Mouse (Mus musculus) neutrophil, adult 5-6 weeks (primary cell): ENCODE measurements around the gene Sncb. TPM values are rescaled to one million over a fixed set of nuclear protein-coding genes. Genes with fewer than 3 reads are reported as not detected.

ENCODE experiments used
- total RNA-seq: library from RNA; stranded (forward); fragments of 200-1000 nt; gene quantifications from 2 replicates; pipeline ENCODE4 v1.2.3, GENCODE M21; 2017

The Sncb gene
- total RNA-seq, 1 experiment from 2014 or later, result not detected

Other genes with a start within 250 kb of the Sncb start
- 36.5 and 38.3 TPM in 2 replicates for gene 4833439L19Rik, start 201.2 kb downstream of the Sncb start, total RNA-seq
- 6.5 and 13.0 TPM in 2 replicates for gene Arl10, start 191.6 kb downstream of the Sncb start, total RNA-seq
- 9.3 and 18.2 TPM in 2 replicates for gene Nop16, start 176.5 kb downstream of the Sncb start, total RNA-seq
- 36.0 and 37.1 TPM in 2 replicates for gene Higd2a, start 176.4 kb downstream of the Sncb start, total RNA-seq
- 8.7 and 9.3 TPM in 2 replicates for gene Cltb, start 155.3 kb downstream of the Sncb start, total RNA-seq
- 52.1 and 64.1 TPM in 2 replicates for gene Faf2, start 144.8 kb downstream of the Sncb start, total RNA-seq
- gene Rnf44, start 72.7 kb downstream of the Sncb start, total RNA-seq, result 98.7 and 112 TPM in 2 replicates
- not detected in 2 replicates for gene Cdhr2, start 65.1 kb downstream of the Sncb start, total RNA-seq
- gene Gprin1, start 16.7 kb downstream of the Sncb start, total RNA-seq, result not detected in 2 replicates
- gene Eif4e1b, start 17.4 kb upstream of the Sncb start, total RNA-seq, result not detected in 2 replicates
- 1.4 and 2.1 TPM in 2 replicates for gene Tspan17, start 22.8 kb upstream of the Sncb start, total RNA-seq
- 0.12 TPM in 1 of 2 replicates, not detected in the other for gene Unc5a, start 182.8 kb upstream of the Sncb start, total RNA-seq